Mouse (Mus musculus) midbrain, embryonic 13.5 days (tissue): ENCODE measurements around the gene Vav2. TPM values are rescaled to one million over a fixed set of nuclear protein-coding genes. Genes with fewer than 3 reads are reported as not detected.

ENCODE experiments used
- ATAC-seq: fragments of 200-750 bp; cut with Nextera tagmentation; 2 replicates; pipeline ENCODE4 v1.8.0; 2017; ENCODE audit warnings: mild to moderate bottlenecking, moderate TSS enrichment, moderate library complexity
- H3K27ac ChIP-seq: fragments of 300-500 bp; sonication (generic); 2 replicates; pipeline ENCODE4 v1.5.1; 2015; ENCODE audit warnings: inconsistent platforms, mild to moderate bottlenecking, moderate library complexity
- H3K27me3 ChIP-seq: fragments of 300-500 bp; sonication (generic); 2 replicates; pipeline ENCODE4 v1.6.1; 2015; ENCODE audit warnings: mild to moderate bottlenecking, inconsistent platforms
- H3K36me3 ChIP-seq: fragments of 300-500 bp; sonication (generic); 2 replicates; pipeline ENCODE4 v1.6.1; 2015; ENCODE audit warnings: mild to moderate bottlenecking, inconsistent platforms
- H3K4me1 ChIP-seq: fragments of 300-500 bp; sonication (generic); replicated peaks from 2 replicates; pipeline ENCODE4 v1.6.1; 2015; ENCODE audit warnings: inconsistent platforms
- H3K4me2 ChIP-seq: fragments of 300-500 bp; sonication (generic); replicated peaks from 2 replicates; pipeline ENCODE4 v1.6.1; 2015; ENCODE audit warnings: moderate library complexity, mild to moderate bottlenecking, inconsistent platforms
- H3K4me3 ChIP-seq: fragments of 300-500 bp; sonication (generic); replicated peaks from 2 replicates; pipeline ENCODE4 v1.5.1; 2015; ENCODE audit warnings: mild to moderate bottlenecking, inconsistent platforms
- H3K9ac ChIP-seq: fragments of 300-500 bp; sonication (generic); replicated peaks from 2 replicates; pipeline ENCODE4 v1.6.1; 2015; ENCODE audit warnings: mild to moderate bottlenecking, inconsistent platforms
- H3K9me3 ChIP-seq: fragments of 300-500 bp; sonication (generic); 2 replicates; pipeline ENCODE4 v1.6.1; 2016; ENCODE audit warnings: mild to moderate bottlenecking, inconsistent platforms
- WGBS: fragments of 180-500 bp; shearing (Covaris S2); methylation state at CpG from one replicate; pipeline ENCODE4 v1.1.7; 2015; 5-methylcytosine and 5-hydroxymethylcytosine counted together
- polyA plus RNA-seq: library from polyadenylated mRNA; unstranded; fragments of >200 nt; fragmentation: Nextera tagmentation; extraction: Ambion mirVana; gene quantifications from 2 replicates; pipeline ENCODE4 v1.2.1, GENCODE M21; 2015

Gene Vav2
- polyA plus RNA-seq, 1 experiment from 2014 or later, result 15.4 TPM

DNA sequence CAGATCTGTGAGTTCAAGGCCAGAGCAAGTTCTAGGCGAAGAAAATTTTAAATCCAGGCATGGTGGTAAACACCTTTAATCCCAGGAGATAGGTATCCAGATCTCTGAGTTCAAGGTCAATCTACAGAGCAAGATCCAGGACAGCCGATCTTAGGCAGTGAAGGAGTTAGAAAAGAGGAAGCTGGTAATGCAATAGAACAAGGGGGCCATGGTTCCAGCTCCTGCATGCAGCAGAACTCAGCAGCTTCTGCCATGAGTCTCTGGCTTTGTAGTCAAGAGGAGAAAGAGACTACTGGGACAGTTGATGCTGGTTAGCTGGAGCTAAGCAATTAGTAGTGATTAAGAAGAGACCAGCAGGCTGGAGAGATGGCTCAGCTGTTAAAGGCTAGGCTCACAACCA, 25.3 kb downstream of the Vav2 start:
- Histone ChIP-seq H3K36me3 (peaks cover 10% of the 10 kb centered on the region), H3K27me3 (no peaks in the 10 kb centered on the region), H3K4me3 (no peak overlapping the region), H3K27ac (no peak overlapping the region), H3K9me3 (no peaks in the 10 kb centered on the region), H3K9ac (no peak overlapping the region), H3K4me1 (peaks cover 32% of the 10 kb centered on the region), H3K4me2 (no peak overlapping the region)
- 92% methylated on average over 2 of the region's 2 CpGs for WGBS
- ATAC-seq, result no peak

DNA sequence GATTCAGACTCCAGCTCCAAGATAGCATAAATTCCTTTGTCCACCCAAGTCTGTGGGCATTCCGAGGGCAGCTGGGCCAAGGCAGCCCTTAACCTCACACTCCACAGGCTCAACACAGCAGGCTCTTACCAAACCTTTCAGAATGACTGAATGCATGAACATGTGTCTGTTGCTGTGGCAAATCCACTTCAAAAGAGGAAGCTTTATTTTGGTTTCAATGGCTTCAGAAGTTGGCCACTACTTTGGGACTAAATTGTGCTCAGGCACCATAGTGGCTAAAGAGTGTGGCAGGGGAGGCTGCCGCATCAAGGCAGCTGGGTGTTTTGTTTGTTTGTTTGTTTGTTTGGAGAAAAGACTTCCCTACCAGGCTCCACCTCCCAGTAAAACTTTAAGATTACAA, 26.8 kb downstream of the Vav2 start:
- WGBS, result 98% methylated on average over 2 of the region's 2 CpGs
- H3K4me1 ChIP-seq, result peaks cover 38% of the 10 kb centered on the region

DNA sequence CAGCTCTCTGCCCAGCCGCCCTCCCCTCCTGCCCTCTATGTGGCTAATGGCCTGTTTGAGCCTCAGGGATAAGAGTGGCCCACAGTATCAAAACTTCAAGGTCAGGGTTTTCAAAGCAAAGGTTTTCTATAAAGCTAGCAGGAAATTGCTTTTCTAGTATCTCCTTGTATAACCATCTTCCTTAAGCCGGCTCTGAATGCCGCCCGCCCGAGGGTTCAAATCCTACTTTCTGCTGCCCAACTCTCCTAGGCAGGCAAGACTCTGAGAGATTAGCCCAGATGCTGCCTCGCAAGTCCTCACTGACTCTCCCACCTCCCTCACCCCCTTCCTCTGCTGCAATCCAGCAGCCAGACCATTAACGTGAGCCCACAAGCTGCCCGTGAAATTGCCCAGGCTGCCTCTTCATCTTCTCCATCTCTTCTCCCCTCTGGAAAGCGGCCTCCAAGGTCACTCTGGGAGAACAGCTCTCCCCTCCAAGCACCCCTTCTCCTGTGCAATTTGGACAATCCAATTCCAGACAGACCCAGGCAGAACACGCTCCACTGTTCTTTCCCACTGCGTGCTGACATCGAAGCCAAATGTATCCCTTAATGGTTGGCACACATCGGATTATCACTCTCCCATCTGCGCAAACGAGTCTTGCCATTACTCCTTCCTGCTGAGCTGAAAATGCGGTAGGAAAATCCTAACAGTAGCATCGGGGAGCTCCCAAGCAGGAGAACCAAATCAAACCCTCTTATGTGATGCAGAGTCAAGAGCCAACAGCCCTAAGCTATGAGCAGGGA, 30.0 kb downstream of the Vav2 start:
- Histone ChIP-seq H3K27me3 (no peaks in the 10 kb centered on the region), H3K27ac (peak overlapping the region; percentile 69), H3K36me3 (peaks cover 10% of the 10 kb centered on the region), H3K4me3 (no peak overlapping the region), H3K9ac (peak overlapping the region; percentile 23; the same call in 1 of the 2 replicates), H3K4me1 (peaks cover 62% of the 10 kb centered on the region), H3K4me2 (no peak overlapping the region), H3K9me3 (no peaks in the 10 kb centered on the region)
- WGBS, result 57% methylated on average over 17 of the region's 17 CpGs
- 0 out of 2 replicates have a peak, but pooled peaks have one; percentile 18 for ATAC-seq

More for the DNA sequence above, 26.8 kb downstream of the Vav2 start:
- Histone ChIP-seq H3K4me3 (no peak overlapping the region), H3K36me3 (peaks cover 10% of the 10 kb centered on the region), H3K27ac (no peak overlapping the region), H3K9ac (no peak overlapping the region), H3K27me3 (no peaks in the 10 kb centered on the region), H3K9me3 (no peaks in the 10 kb centered on the region), H3K4me2 (no peak overlapping the region)
- ATAC-seq, result no peak

DNA sequence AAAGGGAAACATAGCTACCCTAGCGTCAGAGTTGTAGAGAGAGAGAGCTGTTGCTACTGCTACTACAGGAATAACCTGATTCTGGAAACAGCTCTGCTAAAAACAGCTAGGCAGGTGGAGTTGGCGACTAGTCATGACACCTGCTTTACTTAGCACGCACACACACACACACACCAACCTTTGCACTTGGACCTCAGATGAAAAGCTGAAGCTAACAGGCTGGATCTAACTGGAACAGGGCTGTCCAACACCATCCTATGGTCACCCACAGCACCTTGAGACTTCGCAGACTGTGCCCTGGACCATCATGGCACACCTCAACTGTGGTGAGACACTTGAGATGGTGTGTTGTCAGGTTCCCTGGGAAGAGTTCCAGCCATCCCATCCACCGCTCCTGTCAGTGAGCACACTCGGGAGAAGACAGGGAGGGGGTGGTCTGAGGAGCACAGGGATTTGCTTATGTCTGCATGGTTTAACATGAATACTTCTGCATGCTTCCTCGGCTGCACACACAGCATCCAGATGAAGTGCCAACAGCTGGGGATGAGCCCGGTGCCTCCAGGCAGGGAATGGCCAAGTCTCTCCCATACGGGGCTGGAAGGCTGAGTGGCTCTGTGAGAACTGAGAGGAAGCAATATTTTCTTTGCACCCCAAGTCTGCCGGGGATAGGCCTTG, 32.5 kb downstream of the Vav2 start:
- Histone ChIP-seq H3K36me3 (peaks cover 4% of the 10 kb centered on the region), H3K4me1 (peaks cover 87% of the 10 kb centered on the region), H3K4me2 (no peak overlapping the region), H3K27me3 (no peaks in the 10 kb centered on the region), H3K27ac (peak overlapping the region; percentile 30; the same call in 1 of the 2 replicates), H3K9ac (0 out of 2 replicates have a peak overlapping the region, but pooled peaks have one; percentile 20), H3K9me3 (no peaks in the 10 kb centered on the region), H3K4me3 (no peak overlapping the region)
- ATAC-seq, result no peak
- 59% methylated on average over 10 of the region's 10 CpGs for WGBS

DNA sequence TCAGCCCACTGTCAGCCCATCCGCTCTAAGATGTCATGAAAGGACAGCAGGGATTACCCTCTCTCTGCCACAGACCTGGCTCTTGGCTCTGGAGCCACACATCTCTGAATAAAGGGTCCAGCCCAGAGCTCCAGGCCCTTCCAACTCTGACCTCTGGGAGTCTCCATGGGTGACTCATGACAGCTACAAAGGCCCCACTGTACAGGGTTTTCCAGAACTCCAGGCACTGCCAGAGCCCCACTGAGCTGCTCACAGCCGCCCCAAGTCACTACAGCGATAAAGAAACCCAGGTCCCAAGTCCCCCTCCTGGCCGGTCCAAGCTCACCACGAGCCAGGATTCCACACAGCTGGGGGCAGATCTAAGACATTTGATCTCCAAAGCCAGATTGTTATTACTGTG, 34.6 kb downstream of the Vav2 start:
- peaks cover 87% of the 10 kb centered on the region for H3K4me1 ChIP-seq
- H3K9me3 ChIP-seq, result no peaks in the 10 kb centered on the region
- H3K27me3 ChIP-seq, result no peaks in the 10 kb centered on the region
- no peak overlapping the region for H3K27ac ChIP-seq
- ATAC-seq, result no peak
- WGBS, result 21% methylated on average over 5 of the region's 5 CpGs
- no peak overlapping the region for H3K4me2 ChIP-seq
- H3K9ac ChIP-seq, result 0 out of 2 replicates have a peak overlapping the region, but pooled peaks have one; percentile 23
- H3K36me3 ChIP-seq, result no peaks in the 10 kb centered on the region
- no peak overlapping the region for H3K4me3 ChIP-seq

DNA sequence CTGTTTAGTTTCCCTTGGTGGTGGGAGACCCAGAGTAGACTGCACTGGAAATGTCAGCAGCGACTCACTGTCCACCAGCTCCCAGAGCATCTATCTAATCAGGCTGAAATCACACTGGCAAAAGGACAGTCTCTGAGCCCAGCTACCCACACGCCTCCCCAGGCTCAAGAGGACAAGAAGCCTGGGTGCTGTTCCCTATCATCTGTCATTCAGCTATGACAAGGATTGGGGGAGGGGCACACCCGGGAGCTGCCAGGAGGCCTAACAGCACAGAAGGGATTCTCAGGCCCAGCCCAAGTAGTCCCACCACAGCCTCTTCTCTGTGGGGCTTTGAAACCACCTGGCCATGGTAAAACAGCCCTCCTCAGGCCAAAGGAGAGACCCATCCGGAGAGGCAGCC, 36.1 kb downstream of the Vav2 start:
- H3K9ac ChIP-seq, result no peak overlapping the region
- H3K9me3 ChIP-seq, result no peaks in the 10 kb centered on the region
- WGBS, result 57% methylated on average over 4 of the region's 4 CpGs
- no peak overlapping the region for H3K4me2 ChIP-seq
- H3K36me3 ChIP-seq, result peaks cover 5% of the 10 kb centered on the region
- no peak for ATAC-seq
- no peak overlapping the region for H3K4me3 ChIP-seq
- no peak overlapping the region for H3K27ac ChIP-seq
- H3K4me1 ChIP-seq, result peaks cover 72% of the 10 kb centered on the region
- H3K27me3 ChIP-seq, result no peaks in the 10 kb centered on the region

DNA sequence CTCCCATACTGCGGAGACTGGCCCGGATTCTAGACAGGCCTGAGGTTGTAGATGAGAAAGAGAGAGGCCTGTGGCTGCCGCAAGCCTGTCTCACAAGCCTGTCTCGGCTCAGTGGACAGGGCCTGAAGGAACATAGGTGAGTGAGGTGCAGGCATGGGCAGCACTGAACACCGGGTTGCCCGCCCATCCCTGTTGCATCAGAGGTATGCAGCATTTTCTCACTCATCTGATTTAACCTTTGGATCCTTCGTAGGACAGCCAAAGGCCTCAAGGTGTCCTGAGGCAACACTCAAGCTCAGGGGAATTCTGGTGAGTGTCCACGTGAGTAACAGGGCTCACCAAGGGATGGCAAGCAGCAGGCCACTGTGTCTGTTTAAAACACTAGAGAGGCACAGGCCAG, 36.5 kb downstream of the Vav2 start:
- no peak overlapping the region for H3K27ac ChIP-seq
- H3K9me3 ChIP-seq, result no peaks in the 10 kb centered on the region
- no peak for ATAC-seq
- H3K4me1 ChIP-seq, result peaks cover 67% of the 10 kb centered on the region
- no peak overlapping the region for H3K9ac ChIP-seq
- no peak overlapping the region for H3K4me2 ChIP-seq
- no peaks in the 10 kb centered on the region for H3K27me3 ChIP-seq
- 66% methylated on average over 8 of the region's 8 CpGs for WGBS
- H3K4me3 ChIP-seq, result no peak overlapping the region
- H3K36me3 ChIP-seq, result peaks cover 9% of the 10 kb centered on the region

DNA sequence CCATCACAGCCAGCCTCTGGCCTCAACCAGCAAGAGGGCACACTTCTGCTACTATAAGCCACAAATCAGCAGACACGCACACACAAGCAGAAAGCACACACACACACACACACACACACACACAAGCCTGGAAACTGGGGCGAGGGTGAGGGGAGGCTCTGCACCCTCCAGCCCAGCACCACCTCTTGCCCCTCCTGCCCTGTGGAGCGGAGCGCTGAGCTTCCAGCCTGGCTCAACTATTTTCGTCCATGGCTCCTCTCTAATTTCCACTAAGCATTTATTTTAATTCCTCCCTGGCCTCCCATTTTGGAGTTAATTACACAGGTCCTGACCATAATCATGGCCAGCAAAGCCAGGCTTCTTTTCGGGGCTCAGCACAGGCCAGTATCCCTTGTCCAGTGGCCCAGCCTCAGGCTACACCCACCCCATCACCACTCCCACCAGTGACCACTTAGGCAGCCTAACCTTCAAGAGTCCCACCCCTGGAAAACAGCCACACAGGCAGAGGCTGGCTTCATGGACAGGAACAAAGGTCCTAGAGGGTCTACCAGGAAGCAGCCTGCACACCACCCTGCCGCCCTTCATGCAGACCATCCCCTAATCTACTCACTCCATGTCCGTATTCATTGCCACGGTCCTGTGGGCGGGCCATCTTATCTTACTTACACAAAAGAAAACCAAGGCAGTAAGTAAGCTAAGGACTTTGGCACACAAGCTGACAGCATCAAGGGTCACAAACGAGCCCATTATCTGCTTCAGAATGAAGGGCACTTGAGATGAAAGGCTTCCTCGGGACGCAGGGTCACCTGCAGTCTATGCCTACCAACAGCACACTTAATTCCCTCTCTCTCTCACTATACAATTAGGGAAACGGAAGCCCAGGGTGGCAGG, 37.3 kb downstream of the Vav2 start:
- Histone ChIP-seq H3K9me3 (no peaks in the 10 kb centered on the region), H3K4me1 (peaks cover 59% of the 10 kb centered on the region), H3K9ac (no peak overlapping the region), H3K36me3 (peaks cover 15% of the 10 kb centered on the region), H3K27ac (no peak overlapping the region), H3K4me2 (no peak overlapping the region), H3K4me3 (no peak overlapping the region), H3K27me3 (no peaks in the 10 kb centered on the region)
- 36% methylated on average over 14 of the region's 14 CpGs for WGBS
- 0 out of 2 replicates have a peak, but pooled peaks have one; percentile 9 for ATAC-seq

DNA sequence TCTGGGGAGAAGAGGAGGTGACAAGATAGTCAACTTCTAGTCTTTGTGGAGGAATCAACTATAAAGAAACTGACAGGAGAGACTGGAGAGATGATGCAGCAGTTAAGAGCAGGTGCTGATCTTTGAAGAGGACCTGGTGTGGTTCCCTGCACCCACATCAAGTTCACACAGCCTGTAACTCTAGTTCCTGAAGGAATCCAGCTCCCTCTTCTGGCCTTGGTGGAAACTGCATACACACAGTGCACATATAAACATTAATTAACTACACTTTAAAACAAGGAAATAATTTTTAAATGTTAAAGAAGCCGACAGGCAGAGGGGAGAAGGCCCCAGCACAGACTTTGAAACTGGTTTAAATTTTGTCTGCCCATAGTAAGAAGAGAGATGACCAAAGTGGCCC, 39.6 kb downstream of the Vav2 start:
- WGBS, result 96% methylated on average over 1 of the region's 1 CpGs
- Histone ChIP-seq H3K27ac (no peak overlapping the region), H3K36me3 (peaks cover 15% of the 10 kb centered on the region), H3K9ac (no peak overlapping the region), H3K9me3 (no peaks in the 10 kb centered on the region), H3K27me3 (no peaks in the 10 kb centered on the region), H3K4me3 (no peak overlapping the region), H3K4me2 (no peak overlapping the region), H3K4me1 (peaks cover 37% of the 10 kb centered on the region)
- ATAC-seq, result no peak

DNA sequence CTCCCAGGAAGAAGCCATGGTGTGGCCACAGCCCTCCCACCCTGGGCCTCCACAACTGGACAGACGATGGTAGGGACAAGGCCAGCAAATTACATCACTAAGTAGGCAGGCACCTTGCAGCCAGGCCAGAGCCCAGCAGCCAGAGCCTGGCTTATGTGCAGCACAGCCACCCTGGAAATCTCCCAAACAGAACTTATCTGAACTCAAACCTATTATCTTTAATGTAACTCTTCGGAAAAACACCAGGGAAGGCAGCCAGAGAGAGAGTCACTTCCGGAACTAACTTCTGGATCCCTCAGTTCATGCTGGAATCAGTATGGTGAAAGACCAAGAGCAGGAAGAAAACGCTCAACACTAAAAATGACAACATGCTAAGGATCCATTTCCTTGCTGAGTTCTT, 45.1 kb downstream of the Vav2 start:
- peaks cover 19% of the 10 kb centered on the region for H3K36me3 ChIP-seq
- no peaks in the 10 kb centered on the region for H3K27me3 ChIP-seq
- peaks cover 49% of the 10 kb centered on the region for H3K4me1 ChIP-seq
- no peak for ATAC-seq
- H3K27ac ChIP-seq, result no peak overlapping the region
- no peaks in the 10 kb centered on the region for H3K9me3 ChIP-seq
- no peak overlapping the region for H3K9ac ChIP-seq
- H3K4me3 ChIP-seq, result no peak overlapping the region
- WGBS, result 83% methylated on average over 4 of the region's 4 CpGs
- H3K4me2 ChIP-seq, result no peak overlapping the region

DNA sequence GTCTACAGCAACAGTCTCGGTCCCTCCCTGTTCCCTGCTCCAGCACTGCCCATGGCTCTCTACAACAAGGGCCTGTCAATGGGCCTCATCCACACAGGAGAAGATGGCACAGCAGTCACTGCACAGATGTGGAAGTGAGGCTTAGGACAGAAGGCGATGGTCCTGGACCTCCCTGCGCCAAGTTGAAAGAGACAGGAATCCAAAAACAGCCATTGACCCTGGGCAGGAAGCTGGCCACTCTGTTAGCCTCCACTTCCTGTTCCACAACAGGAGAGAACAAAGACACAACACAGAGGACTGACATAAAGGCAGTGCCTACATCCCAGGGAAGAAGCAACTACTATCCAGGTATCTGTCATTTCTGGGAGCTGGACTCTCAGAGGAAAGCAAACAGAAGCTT, 45.6 kb downstream of the Vav2 start:
- Histone ChIP-seq H3K4me3 (no peak overlapping the region), H3K36me3 (peaks cover 17% of the 10 kb centered on the region), H3K27ac (peak overlapping the region; percentile 39; the same call in 1 of the 2 replicates), H3K4me2 (no peak overlapping the region), H3K9me3 (no peaks in the 10 kb centered on the region), H3K4me1 (peaks cover 54% of the 10 kb centered on the region), H3K9ac (no peak overlapping the region), H3K27me3 (no peaks in the 10 kb centered on the region)
- WGBS, result 84% methylated on average over 3 of the region's 3 CpGs
- no peak for ATAC-seq
